29 mouse cellular contexts compared by ENCODE assay signal in the genomic region with DNA sequence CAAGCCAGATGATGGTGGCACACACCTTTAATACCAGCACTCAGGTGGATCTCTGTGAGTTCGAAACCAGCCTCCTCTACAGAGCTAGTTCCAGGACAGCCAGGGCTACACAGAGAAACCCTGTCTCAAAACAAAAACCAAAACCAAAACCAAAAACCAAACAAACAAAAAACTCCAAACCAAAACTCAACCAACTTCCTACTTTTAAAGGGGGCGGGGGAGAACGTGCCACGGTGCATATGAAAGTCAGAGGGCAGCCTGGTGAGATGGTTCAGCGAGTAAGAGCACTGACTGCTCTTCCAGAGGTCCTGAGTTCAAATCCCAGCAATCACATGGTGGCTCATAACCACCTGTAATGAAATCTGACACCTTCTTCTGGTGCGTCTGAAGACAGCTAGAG. TPM values are rescaled to one million over a fixed set of nuclear protein-coding genes. Genes with fewer than 3 reads are reported as not detected.
DNase-seq lines count a peak whose midpoint lies in the region; ATAC-seq and TF ChIP-seq lines count a peak whose summit lies in the region.
"Had no signal": no experiment of that assay in that cellular context is flagged by ENCODE, and none has a peak within 500 bp of the region (broad histone marks: within the 10 kb centered on the region; RNA-seq: fewer than 3 reads in every experiment).

No protein-coding gene starts in this region.

- peak; percentile 69 for ATAC-seq in granulocyte monocyte progenitor cell, adult 5-6 weeks (replicated peaks; ENCODE audit: poor library complexity, severe bottlenecking)
- ATAC-seq in megakaryocyte progenitor cell, adult 5-6 weeks (replicated peaks; ENCODE audit: poor library complexity): peak; percentile 57; the same call in 1 of the 2 replicates
- ATAC-seq: activated CD4-positive, CD25-positive, alpha-beta regulatory T cell, adult 4 months; forebrain, embryonic 14.5 days had no signal

- peak; percentile 34 for DNase-seq in 416B (ENCODE audit: low read depth)
- peak; percentile 81 for DNase-seq in A20 (ENCODE audit: low read depth, low spot score)
- DNase-seq in frontal cortex, postnatal 25 days (ENCODE audit: low spot score in 2 of 2): no peak
- DNase-seq in gastrocnemius, adult 2 months: no peak
- no peak for DNase-seq in left cerebral cortex, postnatal 4 days
- DNase-seq: adrenal gland, adult 2 months; adrenal gland, postnatal 36 days; cerebellum, adult 9-10 months; cerebellum, postnatal 36 days; gastrocnemius, postnatal 10 days; kidney, adult 11 months; kidney, postnatal 14 days; lung, postnatal 36 days; spleen, adult 18-20 months; thymus, postnatal 4 days had no signal

- intact Hi-C loops in gastrocnemius, adult 2 months (cut with DNase I): no loop called here
- intact Hi-C loops in left cerebral cortex, postnatal 4 days (cut with DNase I): no loop called here

- TF ChIP-seq CTCF in gastrocnemius, adult 2 months (IDR thresholded peaks at IDR 0.05): no peak

- no peak overlapping the region for H3K27ac ChIP-seq in gastrocnemius, adult 2 months
- H3K27ac ChIP-seq: embryonic facial prominence, embryonic 12.5 days; hindbrain, embryonic 12.5 days; limb, embryonic 13.5 days; lung, embryonic 15.5 days; neural tube, embryonic 15.5 days had no signal

- no peak overlapping the region for H3K4me3 ChIP-seq in gastrocnemius, adult 2 months
- H3K4me3 ChIP-seq: embryonic facial prominence, embryonic 12.5 days; hindbrain, embryonic 12.5 days; limb, embryonic 13.5 days; lung, embryonic 15.5 days; neural tube, embryonic 15.5 days had no signal

RNA-seq across cellular contexts. Expression of gene Gpbp1, which starts 18.7 kb away (rescaled TPM):
- 78.4 and 87.0 TPM in 2 replicates for total RNA-seq in granulocyte monocyte progenitor cell, adult 5-6 weeks (2014; fragmentation: Nextera tagmentation)
- 140 and 154 TPM in 2 replicates for total RNA-seq in granulocyte monocyte progenitor cell, adult 5-6 weeks (2017)
- total RNA-seq in megakaryocyte progenitor cell, adult 5-6 weeks (2015): 98.7 and 111 TPM in 2 replicates
- 125 and 164 TPM in 2 replicates for total RNA-seq in megakaryocyte progenitor cell, adult 5-6 weeks (2017)
- 10 to 100 TPM; 54.4 to 61.4 TPM for total RNA-seq in gastrocnemius, adult 2 months (2021)
- 10 to 100 TPM; 79.2 to 89.1 TPM for total RNA-seq in left cerebral cortex, postnatal 4 days (2021)

RNA-seq across cellular contexts. Expression of gene Gm49496, which starts 41.1 kb away (rescaled TPM):
- not detected in 2 replicates for total RNA-seq in granulocyte monocyte progenitor cell, adult 5-6 weeks (2014; fragmentation: Nextera tagmentation)
- not detected in 2 replicates for total RNA-seq in granulocyte monocyte progenitor cell, adult 5-6 weeks (2017)
- not detected in 2 replicates for total RNA-seq in megakaryocyte progenitor cell, adult 5-6 weeks (2015)
- total RNA-seq in megakaryocyte progenitor cell, adult 5-6 weeks (2017): 1.3 and 2.2 TPM in 2 replicates
- not detected for total RNA-seq in gastrocnemius, adult 2 months (2021)
- not detected for total RNA-seq in left cerebral cortex, postnatal 4 days (2021)
- total RNA-seq: adrenal gland, adult 2 months; adrenal gland, postnatal 36 days; gastrocnemius, postnatal 10 days; heart, postnatal 10 days; layer of hippocampus, adult 18-20 months; layer of hippocampus, postnatal 10 days; left cerebral cortex, adult 18-20 months; left cerebral cortex, postnatal 25 days had no signal

Comparison
In these comparisons a context has a peak if more than half of its experiments do, and no peak if none do; other contexts are left out.
1. DNase-seq: peak in 416B (single experiment) and A20 (single experiment); none in frontal cortex, postnatal 25 days (0 of 2), gastrocnemius, adult 2 months (single experiment) and left cerebral cortex, postnatal 4 days (single experiment).